Mouse (Mus musculus) ES-E14 (cell line): ENCODE data around the gene Nek1.

Source experiments
- CHD2 ChIP-seq: IDR thresholded peaks from 2 replicates; pipeline ENCODE4 v1.6.1; 2014; ENCODE audit warnings: mild to moderate bottlenecking, low read depth, low read length, inconsistent platforms
- HCFC1 ChIP-seq: IDR thresholded peaks from 2 replicates; pipeline ENCODE4 v1.6.1; 2012; ENCODE audit warnings: low read length, inconsistent platforms, borderline replicate concordance; ENCODE audit not compliant: insufficient read depth
- ZC3H11A ChIP-seq: IDR thresholded peaks from 2 replicates; pipeline ENCODE4 v1.6.1; 2012; ENCODE audit warnings: low read depth, mild to moderate bottlenecking, inconsistent platforms, low read length, borderline replicate concordance
- ZNF384 ChIP-seq: IDR thresholded peaks from 2 replicates; pipeline ENCODE4 v1.6.1; 2012; ENCODE audit warnings: low read depth, low read length, inconsistent platforms

- TF ChIP-seq HCFC1 (no peak), ZNF384 (no peak), ZC3H11A (no peak), CHD2 (no peak)
Observed at GRCm38 (mm10) chr8:60973448-60973847, 19.5 kb upstream of the Nek1 start.
